Mouse (Mus musculus): ENCODE measurements at regions not wholly inside any gene's neighbourhood (a gene's known extent, or its start where the extent isn't known, plus 50 kb on each side); places are given as distances from the start of the nearest gene placed in this dataset.

- no peak for ATAC-seq
- H3K27me3 ChIP-seq (ENCODE audit: insufficient read depth, low read length): no peaks in the 10 kb centered on the region
- WGBS (ENCODE audit: insufficient replicate concordance): 66% methylated on average over 15 of the region's 15 CpGs
- no peaks in the 10 kb centered on the region for H3K9me3 ChIP-seq (ENCODE audit: low read length)
- H3K27ac ChIP-seq (ENCODE audit: low read depth): no peak overlapping the region
- no peak for TF ChIP-seq CTCF (IDR thresholded peaks at IDR 0.05; ENCODE audit: low read depth)
- no peak for TF ChIP-seq EP300 (IDR thresholded peaks at IDR 0.05; ENCODE audit: low read depth)
- no peaks in the 10 kb centered on the region for H3K4me1 ChIP-seq (ENCODE audit: insufficient read depth)
- H3K4me2 ChIP-seq (ENCODE audit: low read depth, low read length): no peak overlapping the region
- no peak for DNase-seq
- H3K4me3 ChIP-seq (ENCODE audit: low read depth, low read length): no peak overlapping the region
- H3K36me3 ChIP-seq (replicated peaks; ENCODE audit: insufficient read depth, low read length): no peaks in the 10 kb centered on the region
- no peak overlapping the region for H3K9ac ChIP-seq (replicated peaks)
Observed at GRCm38 (mm10) chr11:90844266-90844924, 156.2 kb upstream of the Tom1l1 start.

DNA sequence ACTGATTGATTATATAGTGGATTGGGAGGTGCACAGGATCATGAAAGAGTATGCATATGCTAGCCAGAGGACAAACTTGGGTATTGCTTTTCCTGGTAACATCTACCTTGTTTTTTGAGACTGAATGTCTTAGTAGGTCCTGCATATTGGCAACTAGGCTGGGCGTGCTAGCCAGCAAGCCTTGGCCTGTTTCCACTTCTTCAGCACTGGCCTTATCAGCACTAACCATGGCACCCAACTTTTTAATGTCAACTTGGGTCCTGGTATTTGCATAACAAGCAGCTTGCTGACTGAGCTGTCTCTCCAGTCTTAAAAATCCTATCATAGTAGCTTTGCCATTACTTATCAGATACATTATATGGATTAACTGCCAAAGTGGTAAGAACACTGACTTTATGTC, 150.0 kb upstream of the Tom1l1 start:
- ATAC-seq (no peak), DNase-seq (no peak)
- 47% methylated on average over 1 of the region's 1 CpGs for WGBS (ENCODE audit: insufficient replicate concordance)
- Histone ChIP-seq H3K27me3 (ENCODE audit: insufficient read depth, low read length) (no peaks in the 10 kb centered on the region), H3K36me3 (replicated peaks; ENCODE audit: insufficient read depth, low read length) (no peaks in the 10 kb centered on the region), H3K9me3 (ENCODE audit: low read length) (no peaks in the 10 kb centered on the region), H3K4me3 (ENCODE audit: low read depth, low read length) (no peak overlapping the region), H3K27ac (ENCODE audit: low read depth) (no peak overlapping the region), H3K9ac (replicated peaks) (no peak overlapping the region), H3K4me1 (ENCODE audit: insufficient read depth) (no peaks in the 10 kb centered on the region), H3K4me2 (ENCODE audit: low read depth, low read length) (no peak overlapping the region)
- TF ChIP-seq EP300 (IDR thresholded peaks at IDR 0.05; ENCODE audit: low read depth) (no peak), CTCF (IDR thresholded peaks at IDR 0.05; ENCODE audit: low read depth) (no peak)

DNA sequence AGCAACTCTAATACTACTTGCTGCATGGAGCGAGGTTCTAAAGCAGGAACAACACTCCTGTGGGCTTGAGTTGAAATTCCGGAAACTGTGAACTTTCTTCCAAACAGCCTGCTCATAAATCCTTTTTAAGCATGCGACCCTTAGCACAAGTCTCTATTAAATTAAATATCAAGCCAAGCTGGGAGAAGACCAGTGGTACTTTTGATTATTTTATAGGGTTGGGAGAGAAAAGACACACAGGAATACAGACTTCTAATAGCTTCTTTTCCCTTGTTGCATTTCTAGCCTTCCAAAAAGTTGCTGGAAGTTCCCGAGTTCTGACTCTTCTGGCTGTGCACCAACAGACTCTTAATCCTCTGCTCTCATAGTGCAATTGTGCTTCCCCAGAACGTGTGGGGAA, 136.6 kb upstream of the Tom1l1 start:
- Histone ChIP-seq H3K4me3 (ENCODE audit: low read depth, low read length) (no peak overlapping the region), H3K36me3 (replicated peaks; ENCODE audit: insufficient read depth, low read length) (no peaks in the 10 kb centered on the region), H3K9ac (replicated peaks) (no peak overlapping the region), H3K4me1 (ENCODE audit: insufficient read depth) (no peaks in the 10 kb centered on the region), H3K9me3 (ENCODE audit: low read length) (no peaks in the 10 kb centered on the region), H3K27ac (ENCODE audit: low read depth) (no peak overlapping the region), H3K4me2 (ENCODE audit: low read depth, low read length) (no peak overlapping the region), H3K27me3 (ENCODE audit: insufficient read depth, low read length) (no peaks in the 10 kb centered on the region)
- no peak for TF ChIP-seq CTCF (IDR thresholded peaks at IDR 0.05; ENCODE audit: low read depth)
- TF ChIP-seq EP300 (IDR thresholded peaks at IDR 0.05; ENCODE audit: low read depth): no peak
- no peak for DNase-seq
- ATAC-seq: no peak
- 62% methylated on average over 5 of the region's 5 CpGs for WGBS (ENCODE audit: insufficient replicate concordance)

GRCm38 (mm10) chr11:90816727-90817126, 128.6 kb upstream of the Tom1l1 start:
- WGBS (ENCODE audit: insufficient replicate concordance): 51% methylated on average over 2 of the region's 2 CpGs
- no peak overlapping the region for H3K27ac ChIP-seq (ENCODE audit: low read depth)
- no peak overlapping the region for H3K4me3 ChIP-seq (ENCODE audit: low read depth, low read length)
- no peaks in the 10 kb centered on the region for H3K36me3 ChIP-seq (replicated peaks; ENCODE audit: insufficient read depth, low read length)
- ATAC-seq (no peak), DNase-seq (no peak)
- no peaks in the 10 kb centered on the region for H3K27me3 ChIP-seq (ENCODE audit: insufficient read depth, low read length)
- H3K4me1 ChIP-seq (ENCODE audit: insufficient read depth): no peaks in the 10 kb centered on the region
- no peak overlapping the region for H3K4me2 ChIP-seq (ENCODE audit: low read depth, low read length)
- no peak overlapping the region for H3K9ac ChIP-seq (replicated peaks)
- TF ChIP-seq EP300 (IDR thresholded peaks at IDR 0.05; ENCODE audit: low read depth) (no peak), CTCF (IDR thresholded peaks at IDR 0.05; ENCODE audit: low read depth) (no peak)
- no peaks in the 10 kb centered on the region for H3K9me3 ChIP-seq (ENCODE audit: low read length)

DNA sequence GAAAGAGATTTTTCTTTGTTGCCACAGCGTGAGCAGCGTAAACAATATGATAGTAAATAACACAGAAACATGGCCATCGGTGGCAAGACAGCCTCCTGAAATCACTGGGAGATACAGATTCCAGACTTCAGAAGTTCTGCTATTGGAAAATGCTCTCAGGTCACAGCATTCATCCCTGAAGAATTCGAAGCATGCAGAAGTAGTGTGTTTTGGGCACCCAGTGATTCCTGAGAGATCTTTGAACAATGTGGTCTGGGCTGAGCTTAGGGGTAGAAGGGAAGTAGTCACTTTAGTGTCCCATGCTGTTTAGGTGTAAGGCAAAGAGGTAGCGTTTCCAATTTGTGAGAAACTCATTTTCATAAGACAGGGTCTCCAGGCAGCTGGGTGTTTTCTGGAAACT, 126.3 kb upstream of the Tom1l1 start:
- no peaks in the 10 kb centered on the region for H3K36me3 ChIP-seq (replicated peaks; ENCODE audit: insufficient read depth, low read length)
- DNase-seq (no peak), ATAC-seq (no peak)
- no peaks in the 10 kb centered on the region for H3K27me3 ChIP-seq (ENCODE audit: insufficient read depth, low read length)
- TF ChIP-seq EP300 (IDR thresholded peaks at IDR 0.05; ENCODE audit: low read depth) (no peak), CTCF (IDR thresholded peaks at IDR 0.05; ENCODE audit: low read depth) (no peak)
- H3K9ac ChIP-seq (replicated peaks): no peak overlapping the region
- H3K27ac ChIP-seq (ENCODE audit: low read depth): no peak overlapping the region
- no peaks in the 10 kb centered on the region for H3K4me1 ChIP-seq (ENCODE audit: insufficient read depth)
- no peaks in the 10 kb centered on the region for H3K9me3 ChIP-seq (ENCODE audit: low read length)
- H3K4me3 ChIP-seq (ENCODE audit: low read depth, low read length): no peak overlapping the region
- 62% methylated on average over 5 of the region's 5 CpGs for WGBS (ENCODE audit: insufficient replicate concordance)
- no peak overlapping the region for H3K4me2 ChIP-seq (ENCODE audit: low read depth, low read length)

DNA sequence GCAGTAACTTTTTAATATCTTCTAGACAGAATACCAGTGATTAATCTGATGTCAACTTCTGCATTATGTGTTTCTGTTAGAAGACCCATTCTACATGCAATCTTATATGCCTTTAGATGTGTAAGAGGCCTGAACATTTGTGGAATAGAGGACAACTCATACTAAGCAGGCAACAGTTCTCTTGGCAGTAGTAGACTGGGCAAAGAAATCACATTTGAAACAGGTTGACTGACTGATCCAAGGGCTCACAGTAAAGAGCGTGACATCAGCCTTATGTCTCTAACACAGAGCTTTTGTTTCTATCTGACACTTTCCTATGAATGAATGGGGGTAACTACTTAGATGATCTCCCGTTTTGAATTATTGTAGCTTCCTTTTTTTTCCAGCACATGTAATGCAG, 124.8 kb upstream of the Tom1l1 start:
- Histone ChIP-seq H3K4me3 (ENCODE audit: low read depth, low read length) (no peak overlapping the region), H3K4me2 (ENCODE audit: low read depth, low read length) (no peak overlapping the region), H3K9me3 (ENCODE audit: low read length) (no peaks in the 10 kb centered on the region), H3K36me3 (replicated peaks; ENCODE audit: insufficient read depth, low read length) (no peaks in the 10 kb centered on the region), H3K9ac (replicated peaks) (no peak overlapping the region), H3K27ac (ENCODE audit: low read depth) (no peak overlapping the region), H3K4me1 (ENCODE audit: insufficient read depth) (no peaks in the 10 kb centered on the region), H3K27me3 (ENCODE audit: insufficient read depth, low read length) (no peaks in the 10 kb centered on the region)
- WGBS (ENCODE audit: insufficient replicate concordance): 69% methylated on average over 2 of the region's 2 CpGs
- TF ChIP-seq EP300 (IDR thresholded peaks at IDR 0.05; ENCODE audit: low read depth) (no peak), CTCF (IDR thresholded peaks at IDR 0.05; ENCODE audit: low read depth) (no peak)
- DNase-seq (no peak), ATAC-seq (no peak)

DNA sequence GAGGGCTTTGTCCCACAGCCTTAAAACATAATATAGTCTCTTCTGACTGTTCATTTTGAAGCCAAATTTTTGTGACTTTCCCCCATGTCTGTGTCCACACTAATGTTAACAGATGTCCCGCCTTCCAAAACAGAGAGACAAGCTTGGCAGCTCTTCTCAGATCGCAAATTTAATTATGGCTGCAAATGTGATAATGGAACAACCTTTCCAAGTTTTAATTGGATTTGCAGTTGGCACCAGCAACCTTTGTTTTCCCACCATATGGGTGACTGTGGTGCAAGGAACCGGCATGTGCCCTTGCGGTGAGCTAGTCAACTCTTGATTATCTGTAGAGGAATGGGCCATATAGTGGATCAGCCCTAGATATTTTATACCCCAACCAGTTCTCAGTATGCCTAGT, 124.4 kb upstream of the Tom1l1 start:
- ATAC-seq (no peak), DNase-seq (no peak)
- Histone ChIP-seq H3K4me1 (ENCODE audit: insufficient read depth) (no peaks in the 10 kb centered on the region), H3K4me3 (ENCODE audit: low read depth, low read length) (no peak overlapping the region), H3K27me3 (ENCODE audit: insufficient read depth, low read length) (no peaks in the 10 kb centered on the region), H3K9me3 (ENCODE audit: low read length) (no peaks in the 10 kb centered on the region), H3K27ac (ENCODE audit: low read depth) (no peak overlapping the region), H3K36me3 (replicated peaks; ENCODE audit: insufficient read depth, low read length) (no peaks in the 10 kb centered on the region), H3K4me2 (ENCODE audit: low read depth, low read length) (no peak overlapping the region), H3K9ac (replicated peaks) (no peak overlapping the region)
- WGBS (ENCODE audit: insufficient replicate concordance): 81% methylated on average over 4 of the region's 4 CpGs
- TF ChIP-seq CTCF (IDR thresholded peaks at IDR 0.05; ENCODE audit: low read depth): no peak
- TF ChIP-seq EP300 (IDR thresholded peaks at IDR 0.05; ENCODE audit: low read depth): no peak
